Mouse (Mus musculus) thymus, postnatal 10 days (tissue): Measurements from ENCODE around the gene Atn1.

Source experiments
- DNase-seq, 2 experiments: peaks; one replicate each; pipeline ENCODE4 v3.0.0; 2021; ENCODE audit warnings: low spot score in 2 of 2

The Atn1 gene

GRCm38 (mm10) chr6:124740888-124741761 lies 15.2 kb downstream of the Atn1 start, which contains the start of gene Grcc10:
Grcc10 (minus strand) TSS chr6:124741374.
- DNase-seq, result peak; percentile 91 to 93

- peak; percentile 54 to 56 for DNase-seq
Measured at GRCm38 (mm10) chr6:124740211-124740887, 16.0 kb downstream of the Atn1 start.

- DNase-seq, result no peak
Measured at GRCm38 (mm10) chr6:124739231-124739796, 17.0 kb downstream of the Atn1 start.

DNA sequence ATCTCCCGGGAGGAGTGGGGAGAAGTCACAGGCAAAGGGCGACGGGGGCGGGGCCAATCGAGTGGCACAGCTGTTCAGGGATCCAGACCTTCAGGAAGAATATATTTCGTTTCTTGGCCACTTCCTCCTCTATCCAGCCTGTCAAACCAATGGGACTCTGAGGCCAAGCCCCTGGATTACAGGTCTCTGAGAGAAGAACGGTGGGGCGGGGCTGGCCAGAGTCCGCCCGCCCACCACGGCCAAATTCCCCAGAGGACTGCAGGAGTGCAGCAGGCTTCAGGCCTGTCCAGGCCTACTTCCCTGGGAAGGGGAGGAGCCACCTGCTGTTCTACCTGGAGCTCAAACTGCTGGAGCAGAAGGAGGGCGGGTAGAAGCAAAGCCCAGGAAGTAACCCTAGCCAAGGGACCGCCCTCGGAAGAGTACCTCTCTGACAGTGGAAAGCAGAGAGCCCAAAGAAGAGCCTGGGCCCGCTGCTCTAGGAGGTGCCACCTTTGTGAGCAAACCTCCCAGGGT lies 17.8 kb downstream of the Atn1 start, which contains the start of gene Ptpn6:
Gene Ptpn6, minus strand, starts transcription at position 204 of the 513 bp plus-strand sequence.
- DNase-seq, result peak in 1 of 2 experiments; percentile 14

GRCm38 (mm10) chr6:124737040-124737439 lies 19.3 kb downstream of the Atn1 start:
- no peak for DNase-seq

- no peak for DNase-seq
Measured at GRCm38 (mm10) chr6:124734417-124734816, 21.9 kb downstream of the Atn1 start.

GRCm38 (mm10) chr6:124732476-124733370 lies 23.6 kb downstream of the Atn1 start:
- peak; percentile 80 to 83 for DNase-seq

DNA sequence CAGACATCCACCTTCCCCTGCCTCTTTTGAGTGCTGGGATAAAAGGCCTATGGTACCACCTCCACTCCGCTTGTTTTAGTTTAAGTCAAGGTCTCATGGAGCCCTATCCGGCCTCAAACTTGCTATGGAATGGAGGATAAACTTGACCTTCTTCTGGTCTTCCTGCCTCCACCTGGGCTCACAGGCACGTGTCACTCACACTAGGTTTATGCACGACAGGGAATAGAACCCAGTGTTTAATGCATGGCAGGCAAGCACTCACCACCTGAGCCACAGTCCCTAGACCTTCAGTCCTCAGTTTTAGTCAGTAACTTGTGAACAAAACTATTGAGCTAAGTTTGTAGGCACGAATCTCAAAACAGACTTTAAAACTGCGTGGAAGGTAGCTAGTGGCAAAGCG lies 25.3 kb downstream of the Atn1 start:
- no peak for DNase-seq

DNA sequence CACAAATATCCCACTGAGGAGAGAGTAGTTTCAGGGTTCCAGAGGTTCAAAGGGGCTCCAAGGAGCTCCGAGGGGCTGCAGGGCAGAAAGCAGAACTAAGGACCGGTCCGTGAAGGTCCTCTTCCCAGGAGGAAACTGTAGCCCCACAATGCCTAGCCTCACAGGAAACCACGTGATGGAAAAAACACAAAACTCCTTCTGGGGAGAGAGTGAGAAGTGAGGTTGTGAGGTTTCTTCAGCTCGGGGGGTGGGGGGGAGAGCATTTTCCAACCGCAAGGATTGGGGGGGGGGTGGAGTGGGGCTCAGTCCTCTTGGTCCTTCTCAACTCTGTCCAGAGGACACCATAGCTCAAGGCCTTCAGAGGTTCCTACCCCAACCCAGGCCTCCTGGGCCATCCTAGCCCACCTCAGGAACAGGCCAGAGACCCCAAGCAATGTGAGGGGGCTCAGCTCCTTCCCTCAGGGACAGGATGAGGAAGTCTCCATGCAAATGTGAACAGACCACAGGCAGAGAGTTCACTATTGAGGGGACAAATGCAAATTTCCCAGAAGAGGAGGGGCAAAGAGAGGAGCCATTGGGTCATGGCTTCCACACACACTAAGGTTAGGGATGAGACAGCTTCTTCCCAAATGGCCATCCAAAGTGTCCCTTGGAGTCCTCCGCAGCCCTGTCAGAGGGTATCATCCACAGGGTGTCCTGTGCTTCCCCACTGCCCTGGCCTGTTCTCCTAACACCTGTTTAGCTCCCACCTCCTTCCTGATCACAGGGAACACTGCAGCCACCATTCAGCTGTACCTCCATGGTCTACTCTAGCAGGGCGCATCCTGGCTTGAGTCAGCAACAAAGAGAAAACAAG lies 26.2 kb downstream of the Atn1 start:
- peak; percentile 42 to 45 for DNase-seq

DNA sequence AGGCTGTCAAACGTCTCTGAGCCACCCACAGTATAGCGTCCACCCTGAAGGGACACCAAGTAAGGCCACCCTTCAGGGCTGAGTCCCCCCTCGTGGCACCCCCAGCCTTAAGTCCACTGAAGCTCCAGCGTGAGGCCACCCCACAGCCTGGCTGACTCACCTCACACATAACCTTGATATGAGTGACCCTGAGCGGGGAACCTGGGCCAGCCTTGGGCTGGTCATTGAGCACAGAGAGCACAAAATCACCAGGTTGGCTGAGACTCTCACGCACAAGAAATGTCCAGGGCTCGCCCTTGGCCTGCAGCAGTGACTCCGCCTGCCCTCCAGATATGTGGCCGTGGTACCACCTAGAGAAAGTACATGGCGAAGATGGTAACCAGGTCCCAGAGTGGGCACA lies 27.7 kb downstream of the Atn1 start:
- DNase-seq, result no peak

- no peak for DNase-seq
Measured at GRCm38 (mm10) chr6:124724472-124724871, 31.9 kb downstream of the Atn1 start.

GRCm38 (mm10) chr6:124723541-124723940 lies 32.8 kb downstream of the Atn1 start:
- no peak for DNase-seq

GRCm38 (mm10) chr6:124722876-124723473 lies 33.3 kb downstream of the Atn1 start:
- DNase-seq, result no peak

DNA sequence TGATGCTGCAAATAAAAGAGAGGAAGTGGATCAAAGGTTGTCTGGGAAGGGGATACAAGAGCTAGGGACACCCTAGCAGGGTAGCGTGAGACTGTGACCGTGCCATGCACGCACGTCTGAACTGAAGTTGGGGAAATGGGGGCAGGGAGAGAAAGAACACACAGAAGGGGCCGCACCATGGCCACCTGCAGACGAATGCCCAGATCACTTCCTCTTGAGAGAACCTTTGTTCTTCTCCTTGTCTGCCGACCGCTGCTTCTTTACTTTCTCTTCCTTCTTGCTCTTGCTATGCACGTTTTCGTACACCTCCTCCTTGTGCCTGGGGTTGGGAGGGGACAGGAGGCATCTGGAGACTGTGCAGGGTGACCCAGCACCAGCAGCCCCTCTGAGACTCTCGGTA lies 35.4 kb downstream of the Atn1 start:
- peak; percentile 47 to 50 for DNase-seq

GRCm38 (mm10) chr6:124719354-124719978 lies 36.9 kb downstream of the Atn1 start:
- DNase-seq, result no peak

DNA sequence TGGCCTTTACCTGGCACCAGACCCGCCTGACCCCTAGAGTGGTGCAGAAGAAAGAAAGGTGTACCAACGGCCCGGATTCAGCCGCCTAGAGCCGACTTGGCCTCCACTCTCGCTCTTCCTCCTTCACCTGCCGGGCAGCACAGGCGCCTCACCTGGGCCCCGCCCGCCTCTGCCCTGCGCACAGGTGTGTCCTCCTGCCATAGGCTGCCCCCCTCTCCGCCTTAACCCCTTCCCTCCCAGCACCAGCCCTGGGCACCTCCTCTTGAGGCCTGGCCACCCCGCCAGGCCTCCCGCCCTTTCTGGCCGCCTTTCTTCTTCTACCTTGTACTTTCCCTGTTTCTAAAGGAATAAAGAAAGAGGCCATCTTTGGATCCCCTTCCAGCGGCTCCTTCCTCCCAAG lies 37.6 kb downstream of the Atn1 start:
- DNase-seq, result no peak

DNA sequence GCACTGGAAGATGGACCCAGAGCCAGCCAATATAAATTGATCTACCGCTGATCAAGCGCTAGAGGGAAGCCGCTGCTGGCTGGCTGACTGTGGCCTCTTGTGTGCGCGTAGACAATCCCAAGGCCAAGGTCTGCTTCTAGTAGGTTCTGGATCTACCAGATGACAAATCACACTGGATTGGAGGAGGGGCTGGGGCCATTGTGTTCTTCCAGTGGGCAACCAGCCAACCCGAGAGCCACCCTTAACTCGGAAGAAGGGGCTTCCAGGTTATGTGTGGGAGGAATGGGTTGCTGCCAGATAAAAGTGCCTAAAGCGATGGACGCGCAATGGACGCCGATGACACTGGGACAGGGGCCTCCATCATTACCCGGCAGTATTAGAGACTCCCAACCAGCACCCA lies 38.4 kb downstream of the Atn1 start:
- DNase-seq, result no peak

GRCm38 (mm10) chr6:124716864-124717490 lies 39.3 kb downstream of the Atn1 start:
- DNase-seq, result no peak

GRCm38 (mm10) chr6:124712918-124713317 lies 43.4 kb downstream of the Atn1 start:
- no peak for DNase-seq
